Mouse (Mus musculus) forebrain, postnatal 0 days (tissue): ENCODE measurements at regions not wholly inside any gene's neighbourhood (a gene's known extent, or its start where the extent isn't known, plus 50 kb on each side); places are given as distances from the start of the nearest gene placed in this dataset.
A peak's percentile ranks its signal among the peaks of the same experiment; 100 is the strongest.

Experiments used
- ATAC-seq: fragments of 200-750 bp; cut with Nextera tagmentation; 2 replicates; pipeline ENCODE4 v1.8.0; 2017; ENCODE audit warnings: mild to moderate bottlenecking, moderate library complexity
- DNase-seq: peaks from one replicate; pipeline ENCODE4 v3.0.0-alpha.2; 2015
- H3K27ac ChIP-seq: fragments of 300-500 bp; sonication (generic); 2 replicates; pipeline ENCODE4 v1.5.1; 2014; ENCODE audit warnings: low read depth, mild to moderate bottlenecking, antibody characterized with exemption, low read length, moderate library complexity, mixed read lengths
- H3K27me3 ChIP-seq: fragments of 300-500 bp; sonication (generic); 2 replicates; pipeline ENCODE4 v1.6.1; 2014; ENCODE audit warnings: mild to moderate bottlenecking, low read length, mixed read lengths; ENCODE audit not compliant: insufficient read depth
- H3K36me3 ChIP-seq: fragments of 300-500 bp; sonication (generic); 2 replicates; pipeline ENCODE4 v1.6.1; 2014; ENCODE audit warnings: mild to moderate bottlenecking, moderate library complexity; ENCODE audit not compliant: insufficient read depth
- H3K4me1 ChIP-seq: fragments of 300-500 bp; sonication (generic); 2 replicates; pipeline ENCODE4 v1.6.1; 2014; ENCODE audit warnings: antibody characterized with exemption; ENCODE audit not compliant: insufficient read depth
- H3K4me2 ChIP-seq: fragments of 300-500 bp; sonication (generic); 2 replicates; pipeline ENCODE4 v1.6.1; 2014; ENCODE audit warnings: low read depth, mild to moderate bottlenecking, moderate library complexity
- H3K4me3 ChIP-seq: fragments of 300-500 bp; sonication (generic); 2 replicates; pipeline ENCODE4 v1.5.1; 2014; ENCODE audit warnings: low read depth, low read length, mixed read lengths
- H3K9ac ChIP-seq: fragments of 300-500 bp; sonication (generic); 2 replicates; pipeline ENCODE4 v1.6.1; 2014; ENCODE audit warnings: mild to moderate bottlenecking
- H3K9me3 ChIP-seq: fragments of 300-500 bp; sonication (generic); 2 replicates; pipeline ENCODE4 v1.6.1; 2016; ENCODE audit warnings: low read length
- CTCF ChIP-seq: sonication (generic); IDR thresholded peaks from 2 replicates; pipeline ENCODE4 v1.5.1; 2016; ENCODE audit warnings: antibody characterized with exemption, control low read depth, low read depth
- WGBS: fragments of 180-500 bp; shearing (Covaris S2); extraction: QIAGEN DNeasy Blood & Tissue Kit; methylation state at CpG from one replicate; pipeline ENCODE4 v1.1.7; 2014; 5-methylcytosine and 5-hydroxymethylcytosine counted together

DNA sequence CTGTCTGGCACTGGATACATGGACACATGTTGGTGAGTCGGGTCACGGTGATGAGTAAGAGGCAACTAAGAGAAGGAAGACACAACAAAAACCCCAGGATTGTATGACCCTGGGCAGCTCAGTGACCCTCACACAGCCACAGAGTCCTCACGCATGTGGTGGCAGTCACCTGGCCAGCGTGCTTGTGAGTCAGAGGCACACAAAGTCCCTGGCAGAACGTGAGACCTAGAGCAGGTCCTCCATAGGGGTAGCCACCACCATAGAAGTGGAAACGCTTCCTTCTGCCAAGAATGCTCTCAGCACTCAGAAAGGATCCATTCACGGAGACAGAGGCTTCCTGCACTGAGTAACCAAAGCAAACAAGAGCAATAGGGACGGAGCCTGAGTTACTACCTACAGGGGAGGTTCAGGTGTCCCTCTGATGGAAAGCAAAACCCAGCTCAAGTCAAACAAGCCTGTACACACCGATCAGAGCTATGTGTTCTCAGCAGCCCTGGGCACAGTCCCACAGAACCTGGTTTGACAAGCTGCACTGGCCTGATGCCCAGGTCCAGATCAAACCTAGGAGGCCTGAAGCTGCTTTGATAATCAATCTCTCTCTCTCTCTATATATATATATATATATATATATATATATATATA is 206.4 kb upstream of the Gm26657 start:
- Histone ChIP-seq H3K9me3 (no peaks in the 10 kb centered on the region), H3K36me3 (no peaks in the 10 kb centered on the region), H3K4me3 (no peak overlapping the region), H3K27me3 (no peaks in the 10 kb centered on the region), H3K27ac (no peak overlapping the region), H3K4me2 (no peak overlapping the region), H3K4me1 (no peaks in the 10 kb centered on the region), H3K9ac (no peak overlapping the region)
- ATAC-seq (no peak), DNase-seq (no peak)
- 80% methylated on average over 9 of the region's 9 CpGs for WGBS
- TF ChIP-seq CTCF: no peak

DNA sequence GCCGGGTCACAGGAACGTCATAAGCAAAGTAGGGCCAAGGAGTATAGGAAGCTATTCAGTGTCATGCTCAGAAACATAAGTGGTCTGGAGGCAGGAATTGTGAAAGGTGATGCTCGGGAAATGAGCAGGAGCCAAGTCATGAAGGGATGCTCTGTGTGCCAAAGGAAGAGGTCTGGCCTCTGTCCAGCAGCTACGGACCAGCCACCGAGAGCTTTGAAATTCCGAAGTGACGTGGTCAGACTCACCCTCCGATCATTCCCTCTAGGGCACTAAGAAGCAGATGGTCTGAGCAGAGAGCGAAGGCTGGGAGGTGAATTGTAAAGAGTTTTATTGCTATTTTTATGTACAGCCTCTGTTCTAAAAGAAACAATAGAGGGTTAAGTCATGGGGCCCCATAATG is 206.9 kb upstream of the Gm26657 start:
- Histone ChIP-seq H3K4me1 (no peaks in the 10 kb centered on the region), H3K4me3 (no peak overlapping the region), H3K4me2 (no peak overlapping the region), H3K9ac (no peak overlapping the region), H3K27me3 (no peaks in the 10 kb centered on the region), H3K9me3 (no peaks in the 10 kb centered on the region), H3K36me3 (no peaks in the 10 kb centered on the region), H3K27ac (no peak overlapping the region)
- 64% methylated on average over 9 of the region's 9 CpGs for WGBS
- no peak for TF ChIP-seq CTCF
- DNase-seq (no peak), ATAC-seq (no peak)

DNA sequence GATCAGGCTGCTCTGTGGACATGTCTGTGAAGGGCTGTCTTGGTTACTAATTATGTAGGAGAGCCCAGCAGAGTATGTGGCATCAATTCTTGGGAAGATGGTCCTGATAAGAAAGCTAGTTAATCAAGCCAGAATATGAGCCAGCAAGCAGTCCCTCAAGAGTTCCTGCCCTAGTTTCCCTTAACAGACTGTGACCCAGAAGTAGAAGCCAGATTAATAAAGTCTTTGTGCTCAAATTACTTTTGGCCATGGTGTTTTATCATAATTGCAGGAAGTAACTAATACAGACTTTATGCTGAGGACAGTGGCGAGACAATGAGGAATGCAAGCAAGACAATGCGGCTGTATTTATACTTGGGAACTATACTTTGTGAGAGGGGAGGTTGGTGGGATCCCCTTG is 211.3 kb upstream of the Gm26657 start:
- ATAC-seq: no peak
- no peak overlapping the region for H3K9ac ChIP-seq
- H3K9me3 ChIP-seq: no peaks in the 10 kb centered on the region
- no peaks in the 10 kb centered on the region for H3K27me3 ChIP-seq
- 92% methylated on average over 2 of the region's 2 CpGs for WGBS
- H3K4me2 ChIP-seq: no peak overlapping the region
- TF ChIP-seq CTCF: no peak
- DNase-seq: no peak
- no peaks in the 10 kb centered on the region for H3K4me1 ChIP-seq
- no peaks in the 10 kb centered on the region for H3K36me3 ChIP-seq
- H3K27ac ChIP-seq: no peak overlapping the region
- no peak overlapping the region for H3K4me3 ChIP-seq

DNA sequence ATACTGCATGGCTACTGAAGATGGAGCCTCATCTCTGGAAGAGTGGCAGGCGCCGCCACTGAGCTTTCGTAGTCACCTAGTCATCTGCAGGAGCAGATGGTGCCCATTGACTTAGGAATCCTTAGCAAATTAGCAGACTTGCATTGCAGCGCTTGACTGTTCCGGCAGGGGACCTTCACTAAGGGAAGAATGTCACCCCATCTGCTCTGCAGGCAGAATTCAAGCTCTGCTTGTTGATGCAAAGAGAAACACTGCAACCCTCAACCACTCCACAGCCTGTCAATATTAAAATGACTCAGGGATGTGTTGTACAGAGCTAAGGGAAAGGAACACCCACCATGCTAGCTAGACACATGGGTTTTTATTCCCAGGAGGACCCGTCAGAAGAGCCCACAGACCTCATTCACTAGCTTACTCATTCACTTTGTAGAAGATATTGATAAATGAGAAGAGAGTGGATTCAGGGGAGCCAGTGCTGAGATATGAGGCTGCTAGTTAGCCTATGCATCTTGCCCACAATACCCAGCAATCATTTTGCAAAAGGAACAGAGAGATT is 215.4 kb upstream of the Gm26657 start:
- Histone ChIP-seq H3K9ac (no peak overlapping the region), H3K36me3 (no peaks in the 10 kb centered on the region), H3K4me3 (no peak overlapping the region), H3K27me3 (no peaks in the 10 kb centered on the region), H3K27ac (no peak overlapping the region), H3K9me3 (no peaks in the 10 kb centered on the region), H3K4me2 (no peak overlapping the region), H3K4me1 (no peaks in the 10 kb centered on the region)
- DNase-seq (peak; percentile 31), ATAC-seq (peak; percentile 75)
- WGBS: 61% methylated on average over 6 of the region's 6 CpGs
- TF ChIP-seq CTCF: no peak

DNA sequence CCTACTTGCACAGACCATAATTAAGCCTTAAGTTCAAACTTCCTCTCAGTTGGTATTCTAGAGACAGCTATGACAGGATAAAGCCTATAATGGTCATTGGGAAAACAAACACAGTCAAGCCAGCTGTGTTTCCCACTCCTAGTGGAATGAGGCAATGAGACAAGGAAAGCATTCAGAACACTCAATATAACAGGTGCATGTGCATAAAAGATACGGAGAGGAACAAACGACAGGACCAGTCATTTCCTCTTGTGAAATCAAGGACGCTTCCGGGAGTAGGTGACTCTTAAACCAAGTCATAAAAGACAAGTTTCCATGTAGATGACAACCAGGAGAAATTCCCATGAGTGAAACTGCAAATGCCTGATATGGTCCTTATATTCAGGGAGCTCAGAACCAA is 232.1 kb upstream of the Gm26657 start:
- Histone ChIP-seq H3K27ac (no peak overlapping the region), H3K36me3 (no peaks in the 10 kb centered on the region), H3K27me3 (no peaks in the 10 kb centered on the region), H3K4me2 (no peak overlapping the region), H3K9me3 (no peaks in the 10 kb centered on the region), H3K9ac (no peak overlapping the region), H3K4me1 (no peaks in the 10 kb centered on the region), H3K4me3 (no peak overlapping the region)
- WGBS: 90% methylated on average over 4 of the region's 4 CpGs
- no peak for TF ChIP-seq CTCF
- no peak for DNase-seq
- no peak for ATAC-seq

DNA sequence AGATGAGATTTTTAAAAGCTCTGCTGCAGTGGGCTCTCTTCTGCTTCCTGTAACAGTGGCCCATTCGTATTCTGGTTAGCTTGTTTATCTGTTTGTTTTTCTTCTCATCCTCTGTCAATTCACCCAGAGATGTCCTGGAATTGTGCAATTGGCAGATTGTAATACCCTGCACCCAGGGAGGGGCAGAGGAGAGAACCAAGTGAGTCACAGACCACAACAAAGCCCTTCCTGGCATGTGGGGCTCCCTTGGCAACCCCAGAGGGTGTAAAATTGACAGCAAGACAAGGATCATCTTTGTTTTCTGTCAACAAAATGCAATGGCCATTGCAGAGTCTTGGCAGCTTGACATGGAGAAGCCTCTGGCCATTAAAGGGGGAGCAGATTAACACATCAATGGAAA is 233.1 kb upstream of the Gm26657 start:
- 84% methylated on average over 1 of the region's 1 CpGs for WGBS
- Histone ChIP-seq H3K36me3 (no peaks in the 10 kb centered on the region), H3K27me3 (no peaks in the 10 kb centered on the region), H3K4me3 (no peak overlapping the region), H3K4me2 (no peak overlapping the region), H3K9ac (no peak overlapping the region), H3K27ac (no peak overlapping the region), H3K9me3 (no peaks in the 10 kb centered on the region), H3K4me1 (no peaks in the 10 kb centered on the region)
- TF ChIP-seq CTCF: no peak
- ATAC-seq: no peak
- DNase-seq: no peak

DNA sequence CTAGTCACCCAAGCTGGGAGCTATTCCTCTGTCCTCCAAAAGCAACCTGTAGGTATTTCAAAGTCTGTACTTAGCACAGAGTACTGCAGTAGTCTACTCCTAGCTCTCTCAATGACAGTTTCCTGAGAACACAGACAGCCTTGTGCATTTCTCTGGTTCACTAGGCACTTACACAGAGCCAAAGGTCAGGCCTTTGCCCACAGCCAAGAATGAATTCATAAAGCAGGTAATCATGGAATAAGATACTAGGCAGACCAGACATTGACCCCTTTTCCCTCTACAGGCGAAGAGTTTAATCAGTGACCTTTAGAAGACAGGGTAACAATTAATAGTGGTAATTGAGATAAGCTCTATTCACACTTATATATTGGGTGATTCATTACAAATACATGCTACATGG is 233.8 kb upstream of the Gm26657 start:
- Histone ChIP-seq H3K4me1 (no peaks in the 10 kb centered on the region), H3K27me3 (no peaks in the 10 kb centered on the region), H3K9me3 (no peaks in the 10 kb centered on the region), H3K4me2 (no peak overlapping the region), H3K36me3 (no peaks in the 10 kb centered on the region), H3K27ac (no peak overlapping the region), H3K9ac (no peak overlapping the region), H3K4me3 (no peak overlapping the region)
- DNase-seq (no peak), ATAC-seq (no peak)
- no peak for TF ChIP-seq CTCF
- WGBS: 68% methylated on average over 1 of the region's 1 CpGs
